Mouse (Mus musculus) erythroid progenitor cell, adult 5-6 weeks (primary cell): Measurements from ENCODE around the gene Myo3b. TPM values are rescaled to one million over a fixed set of nuclear protein-coding genes. Genes with fewer than 3 reads are reported as not detected.

Experiments used
- ATAC-seq: replicated peaks from 2 replicates; pipeline ENCODE4 v1.8.0; 2016; ENCODE audit warnings: moderate number of reproducible peaks, mild to moderate bottlenecking, moderate TSS enrichment, inconsistent platforms; ENCODE audit not compliant: poor library complexity, low FRiP score, severe bottlenecking
- total RNA-seq, 2 experiments: library from RNA; stranded (forward) in 1 of 2; stranded (reverse) in 1 of 2; fragments of 150-400 nt in 1 of 2; fragments of 186-747, 209-891 nt in 1 of 2; gene quantifications; 2 replicates each; pipeline versions ENCODE4 v1.2.3 to v1.2.4; 2015 to 2017; ENCODE audit warnings: low replicate concordance in 2 of 2

Gene Myo3b
- total RNA-seq, 2 experiments from 2014 or later = 0.42 TPM; not detected in 1

- ATAC-seq = no peak
Observed at GRCm38 (mm10) chr2:70251256-70251655, 212.3 kb downstream of the Myo3b start.

DNA sequence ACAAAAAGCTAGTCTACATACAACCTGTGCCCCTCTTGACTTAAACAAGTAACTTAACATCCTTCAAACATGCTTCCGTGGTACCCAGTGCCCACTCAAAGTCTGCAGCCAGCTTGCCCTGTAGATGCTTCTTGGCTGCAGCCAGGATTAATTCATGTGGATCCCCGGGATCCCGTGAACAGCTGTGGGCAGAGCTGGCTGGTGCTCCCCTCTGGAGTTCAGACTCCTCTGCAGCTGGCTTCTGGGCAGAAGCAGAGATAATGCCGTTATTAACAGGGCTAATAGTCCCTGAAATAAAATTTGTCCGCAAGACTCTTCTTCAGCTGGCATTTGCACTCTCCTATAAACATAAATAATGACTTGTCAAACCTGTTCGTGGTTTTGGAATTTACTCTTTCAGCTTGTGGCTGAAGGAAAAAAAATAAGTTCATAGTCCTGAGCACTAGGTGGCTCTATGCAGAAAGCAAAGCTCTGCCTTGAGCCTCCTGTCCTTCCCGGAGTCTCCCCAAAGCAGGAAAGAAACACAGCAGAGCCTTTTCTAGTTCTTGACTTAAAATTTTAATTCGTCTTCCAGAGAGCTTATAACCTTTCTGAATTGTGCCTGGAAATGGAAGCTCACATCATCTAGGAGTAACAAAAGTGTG lies 220.6 kb downstream of the Myo3b start:
- no peak for ATAC-seq

- no peak for ATAC-seq
Observed at GRCm38 (mm10) chr2:70260646-70261195, 221.8 kb downstream of the Myo3b start.

DNA sequence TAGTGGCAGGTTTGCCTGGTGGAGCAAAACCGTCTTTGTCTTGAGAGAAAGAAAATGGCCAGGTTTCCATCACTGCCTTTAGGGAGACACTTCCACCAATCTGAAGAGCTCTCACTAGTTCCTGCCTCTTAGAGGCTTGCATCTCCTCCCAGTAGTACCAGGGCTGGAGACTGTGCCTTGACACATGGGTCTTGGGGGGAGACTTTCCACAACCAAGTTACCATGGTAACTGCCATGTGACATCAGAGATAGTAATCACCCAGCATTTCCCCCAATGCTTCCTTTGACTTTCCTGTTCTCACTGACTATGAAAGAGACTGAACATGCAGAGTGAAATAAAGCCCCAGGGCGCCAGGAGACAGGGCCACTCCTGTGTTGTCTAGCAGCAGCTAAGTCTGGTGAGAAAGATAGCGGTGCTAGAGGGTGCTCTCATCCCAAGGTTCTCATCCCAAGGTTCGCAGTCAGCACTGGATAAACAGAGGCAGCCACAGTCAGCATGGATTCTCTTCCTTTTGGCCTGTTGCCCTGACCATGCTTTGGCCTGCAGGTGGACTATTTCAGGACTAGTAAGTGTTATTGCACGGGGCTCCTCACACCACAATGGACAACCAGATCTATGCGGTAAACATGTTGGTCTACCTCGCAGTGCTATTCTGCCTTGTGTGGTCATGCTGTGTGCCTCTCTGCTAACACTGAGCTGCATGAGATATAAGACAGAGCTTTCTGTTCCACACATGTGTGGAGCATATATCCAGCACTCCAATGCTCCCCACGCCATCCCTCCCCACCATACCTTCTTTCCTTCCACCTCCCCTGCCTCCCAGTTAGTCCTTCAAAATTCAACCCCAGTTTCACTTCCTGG lies 223.0 kb downstream of the Myo3b start:
- ATAC-seq = no peak

GRCm38 (mm10) chr2:70262565-70263082 lies 223.7 kb downstream of the Myo3b start:
- ATAC-seq = no peak

DNA sequence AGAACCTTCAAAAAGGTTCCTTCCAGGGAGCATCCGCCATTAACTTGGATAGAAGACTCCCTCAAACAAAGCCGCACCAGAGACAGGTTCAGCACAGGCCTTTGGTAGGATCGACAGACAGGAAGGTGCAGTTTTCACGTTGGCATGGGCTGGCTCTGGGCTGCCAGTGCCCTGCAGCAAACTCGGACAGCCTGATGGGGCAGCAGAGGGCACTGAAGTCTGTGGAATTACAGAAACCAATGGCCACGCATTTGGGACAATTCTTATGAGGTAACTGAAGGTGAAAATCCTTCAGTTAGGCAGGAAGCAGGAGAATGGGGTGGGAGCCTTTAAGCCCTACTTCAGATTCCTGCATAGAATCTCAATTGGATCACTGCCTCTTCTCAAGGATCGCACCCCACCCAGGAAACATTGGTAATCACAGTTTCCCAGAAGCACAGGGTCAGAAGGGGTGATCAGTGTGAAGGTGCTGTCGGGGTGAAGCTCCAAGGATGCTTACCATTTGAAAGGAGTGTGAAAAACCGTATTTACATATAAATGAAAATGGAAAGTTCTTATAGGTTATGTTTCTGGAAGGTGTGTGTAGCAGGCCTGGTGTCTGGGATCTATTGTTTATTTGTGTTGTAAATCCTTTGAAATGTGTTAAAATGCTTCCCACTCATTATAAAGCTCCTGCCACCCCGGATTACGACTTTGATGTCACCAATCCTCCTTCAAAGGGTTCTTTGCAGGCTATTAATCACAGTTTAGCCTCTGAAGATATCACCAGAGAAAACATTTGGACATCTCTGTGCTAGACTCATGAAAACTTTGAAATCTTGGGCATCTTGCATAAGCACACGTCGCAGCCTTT lies 239.7 kb downstream of the Myo3b start:
- no peak for ATAC-seq

- ATAC-seq = no peak
Observed at GRCm38 (mm10) chr2:70284109-70284508, 245.2 kb downstream of the Myo3b start.

DNA sequence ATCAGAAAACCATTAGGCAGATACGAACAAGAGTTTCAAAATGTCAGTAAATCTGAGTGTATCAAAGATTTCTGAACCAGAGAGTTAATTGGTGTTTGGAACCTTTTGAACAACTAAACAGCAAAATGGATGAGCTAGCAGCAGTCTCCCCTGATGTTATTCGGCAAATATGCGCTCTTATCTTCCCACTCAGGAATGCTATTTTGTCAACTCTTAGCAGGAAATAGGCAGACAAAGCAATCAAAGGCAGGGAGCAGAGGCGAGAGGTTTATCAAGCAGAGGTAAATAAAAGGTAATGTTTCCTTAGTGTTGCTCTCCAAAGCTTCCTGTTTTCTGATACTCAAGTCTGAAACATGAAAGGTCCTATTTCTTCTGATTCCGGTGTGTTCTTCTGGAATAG lies 252.1 kb downstream of the Myo3b start:
- no peak for ATAC-seq

DNA sequence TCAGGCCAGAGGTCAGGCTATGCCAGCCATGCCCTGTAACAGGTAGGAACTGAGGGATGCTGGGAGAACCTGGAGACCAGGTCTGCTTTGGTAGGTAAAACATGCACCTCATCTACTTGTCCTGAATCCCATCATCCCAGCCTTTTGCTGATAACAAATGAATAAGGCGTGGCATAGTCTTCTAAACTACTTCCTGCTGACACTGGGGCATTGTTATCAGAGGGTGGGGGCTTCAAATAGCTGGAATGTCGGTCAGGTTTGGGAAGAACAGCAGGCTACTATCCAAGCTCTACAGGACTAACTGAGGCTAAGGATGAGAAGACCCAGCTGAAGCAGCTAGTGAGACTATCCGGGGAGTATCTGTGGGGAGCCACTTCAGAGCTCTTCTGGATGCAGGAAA lies 253.8 kb downstream of the Myo3b start:
- no peak for ATAC-seq

GRCm38 (mm10) chr2:70302905-70303304 lies 264.0 kb downstream of the Myo3b start:
- ATAC-seq = no peak

- ATAC-seq = no peak
Observed at GRCm38 (mm10) chr2:70315125-70315524, 276.2 kb downstream of the Myo3b start.

DNA sequence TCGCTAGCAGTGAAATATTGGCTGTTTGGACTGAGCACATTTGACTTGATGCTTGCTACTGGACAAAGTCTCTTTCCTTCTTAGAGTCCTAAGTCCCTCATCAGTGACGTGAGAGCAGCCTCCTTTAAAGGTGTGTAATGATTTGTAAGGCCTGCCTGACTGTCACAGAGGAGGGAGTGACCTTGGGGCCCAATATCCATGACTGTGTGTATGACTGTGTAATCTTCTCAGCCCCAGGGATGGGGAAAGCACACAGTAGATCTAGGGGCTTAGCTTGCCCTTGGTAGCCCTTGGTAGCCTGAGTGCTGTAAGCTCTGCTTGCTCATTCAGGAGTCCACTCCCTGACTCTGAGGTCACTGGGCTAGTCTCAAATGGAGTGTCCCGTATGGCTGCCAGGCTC lies 276.8 kb downstream of the Myo3b start:
- no peak for ATAC-seq

DNA sequence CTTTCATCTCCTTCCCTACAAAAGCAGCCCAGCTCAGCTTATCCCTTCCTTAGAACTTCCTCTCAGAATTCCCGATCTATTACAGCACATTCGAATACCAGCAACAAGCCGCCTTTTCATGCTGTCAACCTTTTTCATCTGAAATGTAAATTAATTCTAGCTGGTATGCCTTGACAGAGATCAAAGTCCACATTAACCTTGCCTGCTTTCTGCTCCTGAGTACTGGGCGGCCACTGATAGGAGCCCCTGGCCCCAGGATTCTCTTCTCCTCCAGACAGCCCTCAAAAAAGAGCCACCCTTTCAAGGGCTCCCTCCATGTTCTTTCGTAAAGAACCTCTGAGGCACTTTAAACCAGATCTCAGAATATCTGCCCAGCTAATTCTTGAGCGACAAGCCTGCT lies 278.9 kb downstream of the Myo3b start:
- ATAC-seq = no peak

- no peak for ATAC-seq
Observed at GRCm38 (mm10) chr2:70318861-70319555, 280.1 kb downstream of the Myo3b start.

DNA sequence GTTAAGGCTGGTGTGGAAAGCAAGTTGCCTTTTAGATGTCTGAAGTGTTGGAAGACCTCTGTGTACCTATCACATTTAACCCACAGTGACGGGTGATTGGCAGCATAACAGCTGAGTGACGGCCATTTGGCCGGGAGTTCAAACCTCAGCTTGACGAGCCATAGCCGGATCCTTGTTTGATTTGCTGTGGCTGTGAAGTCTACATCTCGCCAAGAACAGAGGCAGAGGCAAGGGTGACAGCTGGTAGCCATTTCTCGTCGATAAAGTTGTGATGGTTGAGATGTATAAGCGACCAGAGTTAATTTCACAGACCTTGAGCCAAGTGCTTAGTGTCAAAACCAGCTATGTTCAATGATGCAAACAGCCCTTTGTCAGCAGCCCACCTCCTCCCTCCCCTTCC lies 283.8 kb downstream of the Myo3b start:
- no peak for ATAC-seq

DNA sequence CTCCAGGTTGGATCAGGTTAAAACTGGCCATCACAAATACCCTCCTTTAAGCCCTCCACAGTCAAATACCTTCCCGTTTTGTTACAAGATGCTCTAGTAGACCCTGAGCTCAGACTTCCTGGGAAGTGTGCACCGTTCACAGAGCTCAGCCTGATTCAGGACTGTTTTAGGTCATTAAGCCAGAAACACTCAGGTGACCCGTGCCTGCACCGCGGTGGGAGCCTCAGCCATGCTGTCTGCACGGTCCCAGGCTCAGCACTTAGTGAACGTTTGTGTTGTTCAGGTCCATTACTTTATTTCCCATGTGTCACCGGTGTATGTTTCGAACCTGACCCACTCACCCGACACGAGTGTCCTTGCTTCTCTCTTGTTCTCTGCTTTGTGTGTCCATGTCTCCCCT lies 288.7 kb downstream of the Myo3b start:
- no peak for ATAC-seq

GRCm38 (mm10) chr2:70332905-70333304 lies 294.0 kb downstream of the Myo3b start:
- ATAC-seq = no peak

DNA sequence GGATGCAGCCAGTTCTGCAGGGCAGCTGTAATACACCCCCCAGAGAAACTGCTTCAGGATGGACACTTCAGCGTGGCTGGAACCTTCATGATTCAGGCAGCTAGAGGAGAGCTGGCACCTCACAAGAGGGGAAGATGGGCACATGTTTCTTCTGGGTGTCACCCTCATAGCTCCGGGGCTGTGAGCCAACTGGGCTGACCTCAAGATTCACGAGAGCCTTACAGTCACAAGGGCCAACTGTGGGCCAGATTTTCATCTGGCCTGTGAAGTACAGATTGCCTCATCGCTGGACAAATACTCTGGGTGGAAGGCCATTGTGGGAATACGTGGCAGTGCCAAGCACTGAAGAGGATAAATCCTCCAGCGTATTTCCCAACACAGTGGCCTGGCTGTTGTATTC lies 294.6 kb downstream of the Myo3b start:
- no peak for ATAC-seq

GRCm38 (mm10) chr2:70336551-70336950 lies 297.6 kb downstream of the Myo3b start:
- ATAC-seq = no peak
